Mouse (Mus musculus) stomach, embryonic 15.5 days (tissue): ENCODE measurements around the gene Dynlrb1. TPM values are rescaled to one million over a fixed set of nuclear protein-coding genes. Genes with fewer than 3 reads are reported as not detected.

Experiments used
- ATAC-seq: fragments of 200-750 bp; cut with Nextera tagmentation; 2 replicates; pipeline ENCODE4 v1.8.0; 2017; ENCODE audit warnings: low read depth, moderate number of reproducible peaks, moderate TSS enrichment; ENCODE audit not compliant: insufficient read depth, low FRiP score
- H3K27ac ChIP-seq: fragments of 300-500 bp; sonication (generic); 2 replicates; pipeline ENCODE4 v1.5.1; 2015; ENCODE audit warnings: mild to moderate bottlenecking, inconsistent platforms
- H3K27me3 ChIP-seq: fragments of 300-500 bp; sonication (generic); replicated peaks from 2 replicates; pipeline ENCODE4 v1.6.1; 2015; ENCODE audit warnings: inconsistent platforms
- H3K36me3 ChIP-seq: fragments of 300-500 bp; sonication (generic); 2 replicates; pipeline ENCODE4 v1.6.1; 2015; ENCODE audit warnings: inconsistent platforms
- H3K4me1 ChIP-seq: fragments of 300-500 bp; sonication (generic); 2 replicates; pipeline ENCODE4 v1.6.1; 2015; ENCODE audit warnings: inconsistent platforms
- H3K4me2 ChIP-seq: fragments of 300-500 bp; sonication (generic); 2 replicates; pipeline ENCODE4 v1.6.1; 2015; ENCODE audit warnings: mild to moderate bottlenecking, inconsistent platforms
- H3K4me3 ChIP-seq: fragments of 300-500 bp; sonication (generic); replicated peaks from 2 replicates; pipeline ENCODE4 v1.5.1; 2015; ENCODE audit warnings: inconsistent platforms
- H3K9ac ChIP-seq: fragments of 300-500 bp; sonication (generic); 2 replicates; pipeline ENCODE4 v1.6.1; 2015; ENCODE audit warnings: inconsistent platforms
- H3K9me3 ChIP-seq: fragments of 300-500 bp; sonication (generic); 2 replicates; pipeline ENCODE4 v1.6.1; 2016; ENCODE audit warnings: inconsistent platforms
- WGBS: fragments of 180-500 bp; shearing (Covaris S2); methylation state at CpG from one replicate; pipeline ENCODE4 v1.1.7; 2015; 5-methylcytosine and 5-hydroxymethylcytosine counted together
- polyA plus RNA-seq: library from polyadenylated mRNA; unstranded; fragments of >200 nt; fragmentation: Nextera tagmentation; extraction: Ambion mirVana; gene quantifications from 2 replicates; pipeline ENCODE4 v1.2.1, GENCODE M21; 2015

The Dynlrb1 gene
- polyA plus RNA-seq, 1 experiment from 2014 or later = 342 TPM

- WGBS = 58% methylated on average over 7 of the region's 7 CpGs
- no peaks in the 10 kb centered on the region for H3K9me3 ChIP-seq
- no peak for ATAC-seq
- H3K4me3 ChIP-seq = no peak overlapping the region
- 0 out of 2 replicates have a peak overlapping the region, but pooled peaks have one; percentile 3 for H3K4me2 ChIP-seq
- H3K9ac ChIP-seq = no peak overlapping the region
- H3K27me3 ChIP-seq = no peaks in the 10 kb centered on the region
- peak overlapping the region; percentile 57; the same call in 1 of the 2 replicates for H3K27ac ChIP-seq
- peaks cover 7% of the 10 kb centered on the region; the same call in 1 of the 2 replicates for H3K36me3 ChIP-seq
- no peaks in the 10 kb centered on the region for H3K4me1 ChIP-seq
Measured at GRCm38 (mm10) chr2:155284647-155285046, 48.3 kb downstream of the Dynlrb1 start.

GRCm38 (mm10) chr2:155285744-155286143 is 49.4 kb downstream of the Dynlrb1 start:
- peaks cover 7% of the 10 kb centered on the region; the same call in 1 of the 2 replicates for H3K36me3 ChIP-seq
- H3K27me3 ChIP-seq = no peaks in the 10 kb centered on the region
- H3K27ac ChIP-seq = no peak overlapping the region
- WGBS = 85% methylated on average over 6 of the region's 6 CpGs
- no peaks in the 10 kb centered on the region for H3K9me3 ChIP-seq
- H3K4me3 ChIP-seq = no peak overlapping the region
- no peaks in the 10 kb centered on the region for H3K4me1 ChIP-seq
- no peak for ATAC-seq
- H3K4me2 ChIP-seq = no peak overlapping the region
- no peak overlapping the region for H3K9ac ChIP-seq

- Histone ChIP-seq H3K36me3 (peaks cover 10% of the 10 kb centered on the region; the same call in 1 of the 2 replicates), H3K27ac (no peak overlapping the region), H3K4me1 (no peaks in the 10 kb centered on the region), H3K27me3 (no peaks in the 10 kb centered on the region), H3K4me2 (no peak overlapping the region), H3K9me3 (no peaks in the 10 kb centered on the region), H3K4me3 (no peak overlapping the region), H3K9ac (no peak overlapping the region)
- no peak for ATAC-seq
- 89% methylated on average over 4 of the region's 4 CpGs for WGBS
Measured at GRCm38 (mm10) chr2:155287456-155288250, 51.3 kb downstream of the Dynlrb1 start.

DNA sequence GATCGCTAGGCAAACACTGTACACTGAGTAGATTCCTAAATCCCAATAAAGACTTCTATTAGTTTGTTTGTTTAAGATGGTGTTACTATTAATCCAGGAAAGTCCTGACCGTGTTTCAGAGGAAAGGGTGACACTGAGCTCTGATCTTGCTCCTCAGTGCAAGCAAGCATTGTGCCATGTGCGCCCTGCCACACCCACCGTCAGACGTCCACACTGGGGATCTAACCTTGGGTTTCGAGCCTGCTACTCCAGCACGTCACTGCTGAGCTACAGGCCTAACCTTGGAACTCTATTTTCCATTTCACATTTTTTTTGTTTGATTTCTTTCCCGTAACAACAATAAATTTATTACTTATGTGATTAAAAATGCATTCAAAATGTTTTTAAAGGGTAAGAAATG is 53.7 kb downstream of the Dynlrb1 start:
- Histone ChIP-seq H3K4me3 (no peak overlapping the region), H3K4me1 (no peaks in the 10 kb centered on the region), H3K9me3 (no peaks in the 10 kb centered on the region), H3K9ac (no peak overlapping the region), H3K27ac (no peak overlapping the region), H3K4me2 (no peak overlapping the region), H3K27me3 (no peaks in the 10 kb centered on the region), H3K36me3 (peaks cover 9% of the 10 kb centered on the region)
- no peak for ATAC-seq
- WGBS = 86% methylated on average over 8 of the region's 8 CpGs

DNA sequence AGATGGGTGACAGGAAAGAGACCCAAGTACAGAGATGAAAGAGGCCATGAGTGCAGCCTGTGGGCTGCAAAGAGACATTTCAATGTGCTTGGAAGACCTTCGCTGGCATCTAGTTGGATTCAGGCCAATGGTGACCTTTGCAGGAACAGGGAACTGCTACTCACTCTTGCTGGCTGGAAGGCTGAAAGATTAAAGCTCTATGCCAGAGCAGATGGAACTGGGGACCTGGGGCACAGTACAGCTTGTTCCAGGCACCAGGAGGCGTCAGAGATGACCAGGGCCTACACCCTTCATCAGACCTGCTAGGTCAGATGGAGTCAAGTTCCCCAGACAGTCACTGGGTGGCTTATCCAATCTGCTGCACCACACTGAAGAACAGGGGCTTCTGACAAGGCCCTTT is 57.0 kb downstream of the Dynlrb1 start:
- WGBS = 80% methylated on average over 2 of the region's 2 CpGs
- no peak overlapping the region for H3K4me2 ChIP-seq
- H3K36me3 ChIP-seq = peaks cover 32% of the 10 kb centered on the region
- no peak overlapping the region for H3K4me3 ChIP-seq
- no peaks in the 10 kb centered on the region for H3K4me1 ChIP-seq
- ATAC-seq = no peak
- H3K9me3 ChIP-seq = no peaks in the 10 kb centered on the region
- H3K27me3 ChIP-seq = no peaks in the 10 kb centered on the region
- no peak overlapping the region for H3K9ac ChIP-seq
- H3K27ac ChIP-seq = no peak overlapping the region

- Histone ChIP-seq H3K36me3 (peaks cover 37% of the 10 kb centered on the region), H3K4me3 (no peak overlapping the region), H3K9ac (no peak overlapping the region), H3K4me1 (no peaks in the 10 kb centered on the region), H3K9me3 (no peaks in the 10 kb centered on the region), H3K27ac (no peak overlapping the region), H3K4me2 (no peak overlapping the region), H3K27me3 (no peaks in the 10 kb centered on the region)
- WGBS = 86% methylated on average over 4 of the region's 4 CpGs
- no peak for ATAC-seq
Measured at GRCm38 (mm10) chr2:155293946-155294345, 57.6 kb downstream of the Dynlrb1 start.

- Histone ChIP-seq H3K9me3 (no peaks in the 10 kb centered on the region), H3K4me3 (no peak overlapping the region), H3K9ac (no peak overlapping the region), H3K27me3 (no peaks in the 10 kb centered on the region), H3K27ac (peak overlapping the region; percentile 27; the same call in 1 of the 2 replicates), H3K36me3 (peaks cover 37% of the 10 kb centered on the region), H3K4me1 (no peaks in the 10 kb centered on the region), H3K4me2 (no peak overlapping the region)
- peak; percentile 77; the same call in 1 of the 2 replicates for ATAC-seq
- WGBS = 68% methylated on average over 6 of the region's 6 CpGs
Measured at GRCm38 (mm10) chr2:155295453-155295852, 59.1 kb downstream of the Dynlrb1 start.

GRCm38 (mm10) chr2:155299563-155299962 is 63.2 kb downstream of the Dynlrb1 start:
- H3K27me3 ChIP-seq = no peaks in the 10 kb centered on the region
- peaks cover 28% of the 10 kb centered on the region for H3K36me3 ChIP-seq
- H3K4me1 ChIP-seq = no peaks in the 10 kb centered on the region
- no peaks in the 10 kb centered on the region for H3K9me3 ChIP-seq
- H3K9ac ChIP-seq = no peak overlapping the region
- H3K27ac ChIP-seq = peak overlapping the region; percentile 69
- peak; percentile 22; the same call in 1 of the 2 replicates for ATAC-seq
- H3K4me3 ChIP-seq = no peak overlapping the region
- WGBS = 63% methylated on average over 4 of the region's 4 CpGs
- H3K4me2 ChIP-seq = no peak overlapping the region

Other genes starting within 250 kb of the Dynlrb1 start
- 2.6 and 3.1 TPM in 2 replicates for gene Gm14226, start 218.3 kb upstream of the Dynlrb1 start, polyA plus RNA-seq
- 63.5 and 72.9 TPM in 2 replicates for gene Ahcy, start 162.0 kb upstream of the Dynlrb1 start, polyA plus RNA-seq
- 49.4 and 51.0 TPM in 2 replicates for gene Itch, start 103.0 kb upstream of the Dynlrb1 start, polyA plus RNA-seq
- gene Map1lc3a, start 39.8 kb downstream of the Dynlrb1 start, polyA plus RNA-seq = 179 and 183 TPM in 2 replicates
- gene Pigu, start 120.9 kb downstream of the Dynlrb1 start, polyA plus RNA-seq = 54.6 and 56.6 TPM in 2 replicates
- 19.9 and 24.4 TPM in 2 replicates for gene Trp53inp2, start 144.5 kb downstream of the Dynlrb1 start, polyA plus RNA-seq
- 15.1 and 17.8 TPM in 2 replicates for gene Ncoa6, start 237.4 kb downstream of the Dynlrb1 start, polyA plus RNA-seq